Mouse (Mus musculus) brain, embryonic 14.5 days (tissue): ENCODE data around the gene Tra2a.

Source experiments
- CTCF ChIP-seq: fragments of 200-500 bp; IDR thresholded peaks from 2 replicates; pipeline ENCODE4 v1.5.1; 2012; ENCODE audit warnings: inconsistent platforms, mild to moderate bottlenecking, moderate library complexity, borderline replicate concordance; ENCODE audit not compliant: insufficient read depth, insufficient read length; ENCODE audit errors: extremely low read depth
- POLR2A ChIP-seq: fragments of 200-500 bp; IDR thresholded peaks from 2 replicates; pipeline ENCODE4 v1.6.1; 2012; ENCODE audit warnings: mild to moderate bottlenecking, inconsistent platforms, borderline replicate concordance; ENCODE audit not compliant: poor library complexity, insufficient read depth, insufficient read length, severe bottlenecking; ENCODE audit errors: extremely low read depth

- TF ChIP-seq CTCF (no peak), POLR2A (no peak)
Measured at GRCm38 (mm10) chr6:49241562-49241961, 22.3 kb downstream of the Tra2a start.
